12 mouse cellular contexts compared by ENCODE assay signal in the genomic region with DNA sequence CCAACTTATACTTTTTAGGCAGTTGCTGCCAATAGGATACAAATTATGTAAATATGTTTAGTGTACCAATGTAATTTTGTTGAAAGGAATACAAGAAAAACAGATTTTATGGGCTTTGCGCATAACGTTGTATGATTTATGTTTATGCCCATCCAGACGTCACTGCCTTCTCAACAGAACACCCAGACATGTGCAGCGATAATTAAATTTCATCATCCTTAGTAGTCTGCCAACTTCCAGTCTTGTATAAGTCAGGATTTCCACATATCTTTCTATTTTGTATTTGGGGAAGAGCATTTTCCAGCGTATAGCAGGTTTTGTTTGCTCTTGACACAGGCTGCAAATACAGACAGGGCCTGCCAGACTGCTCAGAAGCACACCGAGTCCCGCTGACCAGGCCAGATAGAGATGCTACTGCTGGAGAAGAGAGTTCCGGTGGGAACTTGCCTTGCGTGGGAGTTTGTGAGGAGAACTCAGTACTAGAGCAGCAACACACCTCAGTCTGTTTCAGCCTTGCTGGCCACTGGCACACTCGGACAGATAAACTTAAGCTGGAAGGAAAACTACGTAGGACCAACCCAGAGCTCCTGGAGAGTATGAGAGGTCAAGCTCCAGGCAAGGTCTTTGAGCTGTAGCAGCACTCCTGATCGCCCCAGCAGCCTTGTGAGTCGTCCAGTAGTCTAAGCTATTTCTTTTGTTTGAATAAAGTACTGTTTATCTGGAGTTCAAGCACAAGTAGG. TPM values are rescaled to one million over a fixed set of nuclear protein-coding genes. Genes with fewer than 3 reads are reported as not detected.
DNase-seq lines count a peak whose midpoint lies in the region; ATAC-seq and TF ChIP-seq lines count a peak whose summit lies in the region.
"Had no signal": no experiment of that assay in that cellular context is flagged by ENCODE, and none has a peak within 500 bp of the region (broad histone marks: within the 10 kb centered on the region; RNA-seq: fewer than 3 reads in every experiment).

No protein-coding gene starts in this region.

- no peak overlapping the region for H3K4me3 ChIP-seq in heart, embryonic 14.5 days (ENCODE audit: control insufficient read depth in 1 of 2, insufficient read depth in 1 of 2, low read depth in 1 of 2, low read length in 2 of 2)
- no peak overlapping the region for H3K4me3 ChIP-seq in lung, embryonic 15.5 days
- H3K4me3 ChIP-seq: neural tube, embryonic 15.5 days had no signal

- no peak overlapping the region for H3K4me2 ChIP-seq in heart, embryonic 14.5 days (ENCODE audit: low read length)
- H3K4me2 ChIP-seq in lung, embryonic 15.5 days, result peak overlapping the region; percentile 16; the same call in 1 of the 2 replicates
- H3K4me2 ChIP-seq: neural tube, embryonic 15.5 days had no signal

- peak overlapping the region in 1 of 2 experiments; percentile 42; a peak in 2 of 4 replicates for H3K27ac ChIP-seq in heart, embryonic 14.5 days (replicated peaks in 1 of 2; ENCODE audit: control insufficient read depth in 1 of 2, insufficient read depth in 1 of 2, low read depth in 2 of 2, low read length in 2 of 2)
- H3K27ac ChIP-seq in lung, embryonic 15.5 days, result peak overlapping the region; percentile 64
- H3K27ac ChIP-seq: neural tube, embryonic 15.5 days had no signal

- no peaks in the 10 kb centered on the region for H3K9me3 ChIP-seq in heart, embryonic 14.5 days (ENCODE audit: control insufficient read depth, low read length)
- no peaks in the 10 kb centered on the region for H3K9me3 ChIP-seq in lung, embryonic 15.5 days
- H3K9me3 ChIP-seq: neural tube, embryonic 15.5 days had no signal

- H3K36me3 ChIP-seq in heart, embryonic 14.5 days (ENCODE audit: control insufficient read depth, insufficient read depth, low read length), result no peaks in the 10 kb centered on the region
- no peaks in the 10 kb centered on the region for H3K36me3 ChIP-seq in lung, embryonic 15.5 days
- H3K36me3 ChIP-seq: neural tube, embryonic 15.5 days had no signal

- no peak for DNase-seq in heart, adult 8-10 months (ENCODE audit: low spot score)
- DNase-seq in lung, postnatal 14 days, result no peak
- peak; percentile 73 for DNase-seq in brain, embryonic 14.5 days (ENCODE audit: low read depth)
- DNase-seq in adrenal gland, postnatal 4 days (ENCODE audit: low spot score in 2 of 2), result no peak
- DNase-seq: adrenal gland, postnatal 36 days; cerebellum, adult 9-11 months; kidney, adult 11 months; lung, adult 18-20 months had no signal

- 49% methylated on average over 13 of the region's 13 CpGs for WGBS in heart, embryonic 14.5 days
- 40% methylated on average over 13 of the region's 13 CpGs for WGBS in lung, embryonic 15.5 days

- ATAC-seq in heart, embryonic 14.5 days (ENCODE audit: insufficient number of reproducible peaks, insufficient read depth, low FRiP score, low read depth), result no peak
- 0 out of 2 replicates have a peak, but pooled peaks have one; percentile 11 for ATAC-seq in lung, embryonic 15.5 days (ENCODE audit: borderline replicate concordance, extremely low read depth, low FRiP score, low TSS enrichment)
- peak; percentile 45 for ATAC-seq in megakaryocyte, adult 5-6 weeks (ENCODE audit: poor library complexity, severe bottlenecking)

- peaks cover 12 to 28% of the 10 kb centered on the region in 2 experiments for H3K4me1 ChIP-seq in heart, embryonic 14.5 days (ENCODE audit: control insufficient read depth in 2 of 2, insufficient read depth in 2 of 2, low read length in 2 of 2)
- peaks cover 49% of the 10 kb centered on the region for H3K4me1 ChIP-seq in lung, embryonic 15.5 days

- no peaks in the 10 kb centered on the region for H3K27me3 ChIP-seq in heart, embryonic 14.5 days (ENCODE audit: control insufficient read depth, insufficient read depth, low read length)
- no peaks in the 10 kb centered on the region for H3K27me3 ChIP-seq in lung, embryonic 15.5 days
- H3K27me3 ChIP-seq: neural tube, embryonic 15.5 days had no signal

- TF ChIP-seq POLR2A in brain, embryonic 14.5 days (IDR thresholded peaks at IDR 0.05; ENCODE audit: borderline replicate concordance, extremely low read depth, insufficient read depth, insufficient read length, poor library complexity, severe bottlenecking), result no peak

- H3K9ac ChIP-seq in heart, embryonic 14.5 days (ENCODE audit: low read length), result 0 out of 2 replicates have a peak overlapping the region, but pooled peaks have one; percentile 31
- H3K9ac ChIP-seq in lung, embryonic 15.5 days, result no peak overlapping the region
- H3K9ac ChIP-seq: neural tube, embryonic 15.5 days had no signal

- no peak for TF ChIP-seq CTCF in brain, embryonic 14.5 days (IDR thresholded peaks at IDR 0.05; ENCODE audit: borderline replicate concordance, extremely low read depth, insufficient read depth, insufficient read length)

RNA-seq across cellular contexts. Expression of a gene that starts 21.0 kb away (rescaled TPM):
- polyA plus RNA-seq in heart, embryonic 14.5 days (2014; fragmentation: Nextera tagmentation; extraction: Ambion mirVana), result 3.6 and 4.4 TPM in 2 replicates
- 1 to 10 TPM in 1 of 4 experiments, under 1 TPM in 3; 0.31 to 2.2 (median 0.83) TPM for total RNA-seq in heart, adult 8-10 months (2022)
- 7.8 and 8.0 TPM in 2 replicates for polyA plus RNA-seq in lung, embryonic 15.5 days (2015; fragmentation: Nextera tagmentation; extraction: Ambion mirVana)
- polyA plus RNA-seq in brain, embryonic 14.5 days (2012; rRNA removed), result 2.3 and 3.7 TPM in 2 replicates
- 16.3 and 24.0 TPM in 2 replicates for total RNA-seq in megakaryocyte, adult 5-6 weeks (2015)
- 33.6 and 33.9 TPM in 2 replicates for total RNA-seq in megakaryocyte, adult 5-6 weeks (2017)
- 10 to 100 TPM in 1 of 2 experiments, 1 to 10 TPM in 1; 9.7 to 10.8 TPM for total RNA-seq in adrenal gland, postnatal 4 days (2021)
